Mouse (Mus musculus) liver, embryonic 16.5 days (tissue): ENCODE results near the gene Kbtbd4. TPM values are rescaled to one million over a fixed set of nuclear protein-coding genes. Genes with fewer than 3 reads are reported as not detected.

Experiments used
- ATAC-seq: fragments of 200-750 bp; cut with Nextera tagmentation; 2 replicates; pipeline ENCODE4 v1.8.0; 2017; ENCODE audit warnings: low read depth, mild to moderate bottlenecking, moderate number of reproducible peaks, moderate library complexity
- H3K27ac ChIP-seq: fragments of 300-500 bp; sonication (generic); 2 replicates; pipeline ENCODE4 v1.5.1; 2014; ENCODE audit warnings: mild to moderate bottlenecking, low read length
- H3K27me3 ChIP-seq: fragments of 300-500 bp; sonication (generic); 2 replicates; pipeline ENCODE4 v1.6.1; 2014; ENCODE audit warnings: low read depth, low read length, mixed read lengths; ENCODE audit not compliant: control insufficient read depth, insufficient read depth
- H3K36me3 ChIP-seq: fragments of 300-500 bp; sonication (generic); 2 replicates; pipeline ENCODE4 v1.6.1; 2014; ENCODE audit warnings: mild to moderate bottlenecking; ENCODE audit not compliant: control insufficient read depth, insufficient read depth
- H3K4me1 ChIP-seq: fragments of 300-500 bp; sonication (generic); 2 replicates; pipeline ENCODE4 v1.6.1; 2014; ENCODE audit warnings: low read depth, low read length, mixed read lengths; ENCODE audit not compliant: control insufficient read depth
- H3K4me2 ChIP-seq: fragments of 300-500 bp; sonication (generic); 2 replicates; pipeline ENCODE4 v1.6.1; 2014; ENCODE audit warnings: low read depth, low read length, mixed read lengths
- H3K4me3 ChIP-seq: fragments of 300-500 bp; sonication (generic); 2 replicates; pipeline ENCODE4 v1.5.1; 2014; ENCODE audit warnings: low read depth, mild to moderate bottlenecking, low read length
- H3K9ac ChIP-seq: fragments of 300-500 bp; sonication (generic); 2 replicates; pipeline ENCODE4 v1.6.1; 2014; ENCODE audit warnings: low read depth, low read length
- H3K9me3 ChIP-seq: fragments of 300-500 bp; sonication (generic); replicated peaks from 2 replicates; pipeline ENCODE4 v1.6.1; 2016; ENCODE audit warnings: low read length; ENCODE audit not compliant: control insufficient read depth
- WGBS: fragments of 180-500 bp; shearing (Covaris S2); extraction: QIAGEN DNeasy Blood & Tissue Kit; methylation state at CpG from one replicate; pipeline ENCODE4 v1.1.7; 2014; ENCODE audit not compliant: insufficient replicate concordance; 5-methylcytosine and 5-hydroxymethylcytosine counted together
- polyA plus RNA-seq: library from polyadenylated mRNA; unstranded; fragments of >200 nt; fragmentation: Nextera tagmentation; extraction: Ambion mirVana; gene quantifications from 2 replicates; pipeline ENCODE4 v1.2.1, GENCODE M21; 2015

The Kbtbd4 gene
- polyA plus RNA-seq, result 15.7 TPM in 2 replicates

GRCm38 (mm10) chr2:90904076-90904855, at the start of gene Kbtbd4, which contains the start of gene Ndufs3:
Gene Kbtbd4 (plus strand): TSS chr2:90904740.
Gene Ndufs3 (minus strand): TSS chr2:90904827.
- Histone ChIP-seq H3K9ac (peak within 1 kb of the TSS; percentile 94), H3K9me3 (no peaks in the 10 kb centered on the region), H3K27ac (peak within 1 kb of the TSS; percentile 90), H3K36me3 (peaks cover 21% of the 10 kb centered on the region), H3K4me1 (peaks cover 19% of the 10 kb centered on the region), H3K4me2 (peak within 1 kb of the TSS; percentile 73), H3K27me3 (no peaks in the 10 kb centered on the region), H3K4me3 (peak within 1 kb of the TSS; percentile 87)
- WGBS, result under 1% methylated on average over 43 of the region's 43 CpGs
- peak; percentile 96 for ATAC-seq

DNA sequence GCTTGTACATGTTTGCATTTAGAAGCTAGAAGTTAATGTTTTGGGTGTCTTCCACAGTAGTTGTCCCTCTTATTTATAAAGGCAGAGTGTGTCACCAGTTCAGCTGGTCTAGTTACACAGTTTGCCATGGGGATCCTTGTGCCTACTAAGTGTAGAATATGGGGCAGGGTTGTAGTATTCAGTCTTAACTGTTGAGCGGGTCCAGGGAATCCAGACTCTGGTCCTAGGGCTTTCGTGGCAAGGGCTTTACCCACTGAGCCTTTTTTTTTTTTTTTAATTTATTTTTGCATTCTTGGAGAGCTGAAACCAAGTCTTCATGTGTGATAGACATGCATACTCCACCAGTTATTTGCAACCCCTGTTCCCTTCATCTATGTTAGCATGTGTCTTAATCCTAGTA, 43.1 kb upstream of the Kbtbd4 start:
- 86% methylated on average over 2 of the region's 2 CpGs for WGBS
- peaks cover 40% of the 10 kb centered on the region for H3K36me3 ChIP-seq

DNA sequence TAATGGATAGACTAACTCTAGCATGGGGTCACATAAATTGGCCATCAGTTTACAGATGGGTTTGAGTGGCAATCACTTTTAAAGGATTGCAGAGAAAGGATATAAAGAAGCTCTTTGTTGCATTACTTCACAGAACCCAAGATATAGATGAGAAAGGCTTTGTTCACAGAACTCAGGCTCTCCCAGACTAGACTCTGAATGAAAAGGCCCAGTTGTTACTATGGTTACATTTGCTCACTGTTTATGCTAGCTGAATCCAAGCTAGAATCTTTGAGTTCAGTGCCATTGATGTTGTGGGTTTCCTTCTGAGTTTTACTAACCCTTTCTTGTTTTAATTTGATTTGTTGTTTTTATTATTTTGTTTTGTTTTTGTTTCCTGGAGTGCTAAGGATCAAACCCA, 40.4 kb upstream of the Kbtbd4 start:
- H3K4me1 ChIP-seq, result peaks cover 13% of the 10 kb centered on the region
- no peaks in the 10 kb centered on the region for H3K9me3 ChIP-seq
- H3K4me2 ChIP-seq, result no peak overlapping the region
- no peak overlapping the region for H3K4me3 ChIP-seq
- H3K27me3 ChIP-seq, result no peaks in the 10 kb centered on the region
- ATAC-seq, result no peak
- H3K36me3 ChIP-seq, result peaks cover 38% of the 10 kb centered on the region
- no peak overlapping the region for H3K27ac ChIP-seq
- H3K9ac ChIP-seq, result no peak overlapping the region

More for the DNA sequence above, 43.1 kb upstream of the Kbtbd4 start:
- Histone ChIP-seq H3K27ac (no peak overlapping the region), H3K27me3 (no peaks in the 10 kb centered on the region), H3K9me3 (no peaks in the 10 kb centered on the region), H3K9ac (no peak overlapping the region), H3K4me1 (no peaks in the 10 kb centered on the region), H3K4me2 (no peak overlapping the region), H3K4me3 (no peak overlapping the region)
- ATAC-seq, result no peak

DNA sequence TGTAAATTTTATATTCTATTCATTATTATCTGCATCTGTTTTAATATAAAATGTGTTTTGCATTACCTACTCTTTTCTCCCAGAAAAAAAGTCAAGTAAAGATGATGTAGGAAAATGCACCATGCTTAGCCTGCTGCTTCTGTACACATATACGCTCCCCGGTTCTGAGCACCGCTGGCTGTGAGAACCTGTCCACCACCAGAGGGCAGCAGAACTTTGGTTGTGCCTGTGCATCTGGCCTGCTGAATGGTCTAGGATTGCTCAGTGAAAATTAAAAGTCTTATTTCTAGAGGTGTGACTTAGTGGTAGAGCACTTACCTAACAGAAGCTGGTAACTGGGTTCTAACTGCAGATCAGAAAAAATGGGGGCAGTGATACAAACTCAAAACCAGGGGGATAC, 38.0 kb upstream of the Kbtbd4 start:
- no peak overlapping the region for H3K27ac ChIP-seq
- H3K4me2 ChIP-seq, result no peak overlapping the region
- no peak overlapping the region for H3K4me3 ChIP-seq
- 26% methylated on average over 3 of the region's 3 CpGs for WGBS
- no peaks in the 10 kb centered on the region for H3K9me3 ChIP-seq
- H3K27me3 ChIP-seq, result no peaks in the 10 kb centered on the region
- H3K36me3 ChIP-seq, result peaks cover 22% of the 10 kb centered on the region
- peaks cover 35% of the 10 kb centered on the region for H3K4me1 ChIP-seq
- H3K9ac ChIP-seq, result no peak overlapping the region
- peak; percentile 52 for ATAC-seq

DNA sequence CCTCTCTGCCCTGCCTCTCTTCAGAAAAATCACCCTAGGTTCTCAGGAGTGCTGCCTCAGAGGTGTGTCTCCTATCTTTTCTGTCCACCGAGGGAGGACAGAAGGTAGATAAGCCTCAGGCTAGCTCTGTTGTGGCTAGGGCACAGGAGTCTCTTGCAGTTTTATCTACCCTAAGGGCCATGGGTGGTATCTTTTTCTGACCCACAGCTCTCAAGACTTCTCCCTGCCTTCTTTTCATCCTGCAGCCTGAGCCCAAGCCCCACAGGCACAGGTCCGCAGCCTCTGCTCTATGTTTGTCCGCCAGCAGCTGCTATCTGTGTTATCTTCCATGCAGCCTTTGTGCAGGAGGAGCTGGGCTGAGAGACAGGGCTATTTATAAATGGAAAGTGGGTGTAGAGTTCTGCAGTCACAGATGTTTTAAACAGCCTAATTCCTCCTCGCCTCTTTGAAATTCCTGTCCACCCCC, 34.4 kb upstream of the Kbtbd4 start:
- Histone ChIP-seq H3K27ac (peak overlapping the region; percentile 88), H3K4me2 (peak overlapping the region; percentile 58), H3K4me3 (0 out of 2 replicates have a peak overlapping the region, but pooled peaks have one; percentile 14), H3K27me3 (no peaks in the 10 kb centered on the region), H3K36me3 (peaks cover 8% of the 10 kb centered on the region), H3K9ac (peak overlapping the region; percentile 14; the same call in 1 of the 2 replicates), H3K4me1 (peaks cover 39% of the 10 kb centered on the region), H3K9me3 (no peaks in the 10 kb centered on the region)
- WGBS, result 5% methylated on average over 4 of the region's 4 CpGs
- peak; percentile 89 for ATAC-seq

DNA sequence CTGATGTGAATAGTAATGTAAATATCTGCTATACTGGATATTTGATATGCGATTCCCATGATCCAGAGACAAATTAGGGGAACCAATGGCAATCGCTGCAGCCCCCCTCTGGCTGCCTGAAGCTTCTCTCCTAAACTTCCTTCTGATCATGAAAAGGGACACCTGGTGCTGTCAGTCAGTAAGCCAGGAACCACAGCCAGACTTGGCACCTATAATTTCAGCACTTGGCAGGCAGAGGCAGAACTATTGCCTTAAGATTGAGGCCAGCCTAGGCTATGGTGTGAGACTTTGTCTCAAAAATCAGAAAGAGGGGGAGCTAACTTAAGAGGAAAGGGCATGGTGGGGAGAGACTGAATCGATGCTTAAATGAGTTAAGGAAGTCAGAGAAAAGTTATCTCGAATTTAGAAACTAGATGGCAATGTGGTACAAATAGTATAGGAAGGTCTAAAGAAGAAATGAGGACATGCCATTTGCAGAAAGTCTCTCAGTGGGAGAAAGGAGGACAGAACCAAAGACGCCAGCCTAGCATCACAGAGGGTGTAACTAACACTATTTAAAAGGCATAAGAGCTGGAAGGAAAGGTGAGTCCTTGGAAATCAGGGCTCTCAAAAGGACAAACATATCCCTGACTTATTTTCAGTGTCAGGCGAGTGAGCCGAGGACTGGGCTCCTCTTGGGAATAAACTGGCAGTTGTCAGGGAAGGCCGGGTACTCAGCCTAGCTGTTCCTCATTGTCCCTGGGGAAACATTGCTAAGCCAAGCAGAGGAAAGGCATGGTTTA, 33.2 kb upstream of the Kbtbd4 start:
- Histone ChIP-seq H3K27ac (peak overlapping the region; percentile 88), H3K4me3 (no peak overlapping the region), H3K36me3 (no peaks in the 10 kb centered on the region), H3K9ac (no peak overlapping the region; the same call in 1 of the 2 replicates), H3K4me1 (peaks cover 39% of the 10 kb centered on the region), H3K27me3 (no peaks in the 10 kb centered on the region), H3K9me3 (no peaks in the 10 kb centered on the region), H3K4me2 (peak overlapping the region; percentile 58; the same call in 1 of the 2 replicates)
- no peak for ATAC-seq
- WGBS, result 67% methylated on average over 8 of the region's 8 CpGs

DNA sequence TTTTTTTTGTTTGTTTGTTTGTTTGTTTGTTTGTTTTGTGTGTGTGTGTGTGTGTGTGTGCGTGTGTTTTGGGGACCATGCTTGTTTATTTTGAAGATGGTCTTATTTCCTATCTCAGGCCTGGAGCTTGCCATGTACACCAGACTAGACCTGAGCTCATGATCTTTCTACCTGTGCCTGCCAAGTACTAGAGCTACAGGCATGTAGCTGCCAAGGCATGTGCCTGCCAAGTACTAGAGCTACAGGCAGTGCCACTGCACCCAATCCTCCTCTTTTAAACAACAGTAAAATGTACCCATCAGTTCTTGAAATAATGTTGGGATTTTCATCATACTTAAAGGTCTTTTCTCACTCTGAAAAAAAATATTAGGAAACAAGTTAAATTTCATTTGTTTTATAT, 30.5 kb upstream of the Kbtbd4 start:
- no peaks in the 10 kb centered on the region for H3K9me3 ChIP-seq
- no peak overlapping the region for H3K4me3 ChIP-seq
- no peak overlapping the region for H3K4me2 ChIP-seq
- no peak overlapping the region for H3K27ac ChIP-seq
- H3K27me3 ChIP-seq, result no peaks in the 10 kb centered on the region
- 86% methylated on average over 1 of the region's 1 CpGs for WGBS
- H3K36me3 ChIP-seq, result no peaks in the 10 kb centered on the region
- H3K4me1 ChIP-seq, result peaks cover 25% of the 10 kb centered on the region
- no peak overlapping the region for H3K9ac ChIP-seq
- ATAC-seq, result no peak

GRCm38 (mm10) chr2:90875239-90875638, 29.3 kb upstream of the Kbtbd4 start:
- Histone ChIP-seq H3K27me3 (no peaks in the 10 kb centered on the region), H3K9me3 (no peaks in the 10 kb centered on the region), H3K27ac (no peak overlapping the region), H3K9ac (no peak overlapping the region), H3K4me3 (no peak overlapping the region), H3K4me1 (peaks cover 17% of the 10 kb centered on the region), H3K36me3 (no peaks in the 10 kb centered on the region), H3K4me2 (no peak overlapping the region)
- 37% methylated on average over 2 of the region's 2 CpGs for WGBS
- ATAC-seq, result no peak
